Mouse (Mus musculus) heart, postnatal 14 days (tissue): Measurements from ENCODE around the gene Tpbgl. TPM values are rescaled to one million over a fixed set of nuclear protein-coding genes. Genes with fewer than 3 reads are reported as not detected.

ENCODE experiments used
- DNase-seq, 2 experiments: peaks; one replicate each; pipeline ENCODE4 v3.0.0; 2021 to 2022
- intact Hi-C: fragments of 180-260 bp; cut with DNase I; formaldehyde crosslinking; loops from one replicate; pipeline ENCODE4 v1.15.1; 2025
- total RNA-seq, 2 experiments: library from RNA; stranded (reverse); gene quantifications; 2 replicates each; pipeline ENCODE4 v1.2.3; 2021

Tpbgl gene
- total RNA-seq, 2 experiments from 2014 or later = 2.6 to 3.3 TPM

- intact Hi-C loops = no loop called here
Observed at GRCm38 (mm10) chr7:99585976-99586375, 40.9 kb downstream of the Tpbgl start.

DNA sequence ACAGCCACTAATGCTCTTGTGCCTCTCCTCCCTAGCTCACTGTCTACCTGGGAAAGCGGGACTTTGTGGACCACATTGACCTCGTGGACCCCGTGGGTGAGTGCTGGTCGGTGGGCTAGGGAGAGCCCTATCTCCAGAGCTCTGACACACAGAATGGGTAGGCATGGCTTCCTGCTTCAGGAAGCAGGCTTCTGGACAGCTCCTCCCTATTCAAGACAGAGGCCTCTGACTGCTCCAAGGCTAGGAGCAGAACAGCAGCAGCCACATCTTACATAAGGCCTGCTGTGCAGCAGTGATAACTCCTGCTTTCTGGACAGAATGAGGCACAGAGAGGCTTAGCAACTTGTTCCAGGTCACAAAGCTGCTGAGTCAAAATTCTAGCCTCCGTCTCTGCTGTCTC is 43.3 kb downstream of the Tpbgl start:
- intact Hi-C loops = no loop called here
- no peak for DNase-seq

More at GRCm38 (mm10) chr7:99585976-99586375, 40.9 kb downstream of the Tpbgl start:
- DNase-seq = no peak

DNA sequence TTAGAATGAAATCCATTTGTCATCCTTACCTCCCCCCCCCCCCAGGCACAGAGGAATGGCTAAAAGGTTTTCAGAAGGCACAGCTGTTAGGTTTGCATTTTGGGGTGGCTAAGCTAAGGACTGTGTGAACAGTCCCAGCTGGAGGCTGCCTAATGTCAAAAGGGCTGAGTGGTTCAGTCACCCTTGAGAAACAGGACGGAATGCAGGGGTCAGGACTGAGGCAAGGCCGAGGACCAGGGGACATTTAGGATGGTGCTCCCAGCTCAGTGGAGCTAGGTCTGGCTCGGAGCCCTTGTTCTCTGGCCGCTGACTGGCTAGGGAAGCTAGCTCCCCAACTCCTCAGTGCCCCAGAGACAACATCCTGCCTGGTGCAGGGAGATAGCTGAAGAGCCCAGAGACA is 44.0 kb downstream of the Tpbgl start:
- no peak for DNase-seq
- intact Hi-C loops = no loop called here

GRCm38 (mm10) chr7:99582306-99582705 is 44.6 kb downstream of the Tpbgl start:
- no peak for DNase-seq
- intact Hi-C loops = no loop called here

DNA sequence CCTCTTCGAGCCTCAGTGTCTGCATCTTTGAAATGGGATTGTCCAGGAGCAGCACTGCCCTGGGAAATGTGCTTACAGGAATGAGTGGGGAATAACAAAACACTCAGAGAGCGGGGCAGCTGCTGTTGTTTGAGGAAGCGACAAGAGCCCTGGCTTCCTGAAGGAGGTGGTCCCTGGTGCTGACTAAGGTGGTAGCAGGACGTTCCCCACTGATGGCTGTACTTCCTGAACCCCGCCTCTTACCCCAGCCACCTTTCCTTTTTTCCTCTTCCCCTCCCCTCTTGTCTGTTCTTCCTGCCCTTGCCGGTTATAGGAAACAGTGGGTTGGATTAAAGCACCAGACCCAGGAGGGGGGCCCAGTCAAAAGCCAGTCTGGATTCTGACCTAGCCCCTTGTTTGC is 46.7 kb downstream of the Tpbgl start:
- no peak for DNase-seq
- intact Hi-C loops = no loop called here

GRCm38 (mm10) chr7:99579491-99580190 is 47.3 kb downstream of the Tpbgl start:
- intact Hi-C loops = no loop called here
- no peak for DNase-seq

DNA sequence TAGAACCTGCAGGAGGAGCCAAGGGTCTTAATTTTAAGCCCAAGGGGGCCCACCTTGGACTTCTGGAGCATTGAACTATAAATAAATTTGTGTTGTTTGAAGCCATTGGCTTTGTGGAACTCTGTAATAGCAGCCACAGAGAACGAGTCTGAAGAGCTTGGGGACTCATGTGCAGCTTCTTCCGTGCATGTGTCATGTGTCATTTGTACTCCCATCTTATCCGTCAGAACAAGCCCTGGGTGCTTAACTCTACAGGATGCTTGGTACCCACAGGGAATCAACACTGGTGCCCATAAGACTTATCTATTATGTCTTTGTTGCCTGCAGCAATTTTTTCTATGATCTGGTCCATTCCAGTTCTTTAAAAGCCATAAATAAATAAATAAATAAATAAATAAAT is 48.7 kb downstream of the Tpbgl start:
- intact Hi-C loops = no loop called here
- DNase-seq = no peak

Other genes with a start within 250 kb of the Tpbgl start
- gene Gdpd5, start 245.7 kb downstream of the Tpbgl start, total RNA-seq = 10 to 100 TPM; 32.8 to 33.0 TPM
- gene Klhl35, start 161.1 kb downstream of the Tpbgl start, total RNA-seq = under 1 TPM; 0.15 to 0.29 TPM
- gene Rps3, start 143.4 kb downstream of the Tpbgl start, total RNA-seq = 100 to 1,000 TPM; 289 to 327 TPM
- 10 to 100 TPM; 23.3 to 24.3 TPM for gene Arrb1, start 91.6 kb downstream of the Tpbgl start, total RNA-seq
- 10 to 100 TPM in 1 of 2 experiments, 1 to 10 TPM in 1; 8.8 to 11.4 TPM for gene Slco2b1, start 84.2 kb upstream of the Tpbgl start, total RNA-seq
- under 1 TPM in 1 of 2 experiments, not detected in 1; 0.38 TPM for gene Olfr520, start 103.2 kb upstream of the Tpbgl start, total RNA-seq
- not detected for gene Olfr521, start 136.4 kb upstream of the Tpbgl start, total RNA-seq
- 1 to 10 TPM; 3.9 to 4.9 TPM for gene Neu3, start 201.3 kb upstream of the Tpbgl start, total RNA-seq
- 1 to 10 TPM in 1 of 2 experiments, not detected in 1; 1.1 TPM for gene Xrra1, start 232.0 kb upstream of the Tpbgl start, total RNA-seq
- gene Spcs2, start 236.4 kb upstream of the Tpbgl start, total RNA-seq = 10 to 100 TPM; 44.1 to 53.6 TPM